21 mouse cellular contexts compared by ENCODE assay signal in genomic region chr17:84584107-84584506, GRCm38 (mm10). TPM values are rescaled to one million over a fixed set of nuclear protein-coding genes. Genes with fewer than 3 reads are reported as not detected.
DNase-seq lines count a peak whose midpoint lies in the region; ATAC-seq and TF ChIP-seq lines count a peak whose summit lies in the region.
"Had no signal": no experiment of that assay in that cellular context is flagged by ENCODE, and none has a peak within 500 bp of the region (broad histone marks: within the 10 kb centered on the region; RNA-seq: fewer than 3 reads in every experiment).

No protein-coding gene starts in this region.

- peak in 1 of 2 experiments; percentile 35 for DNase-seq in heart, adult 2 months
- DNase-seq in kidney, postnatal 25 days = no peak
- DNase-seq in left cerebral cortex, adult 18-20 months (ENCODE audit: low spot score in 2 of 2) = no peak
- DNase-seq: cerebellum, adult 2 months; cerebellum, postnatal 36 days; right cerebral cortex, postnatal 14 days; spleen, adult 18-20 months; thymus, postnatal 25 days had no signal

- ATAC-seq in heart, embryonic 11.5 days (replicated peaks; ENCODE audit: insufficient number of reproducible peaks, low FRiP score, low TSS enrichment) = no peak
- ATAC-seq in kidney, embryonic 14.5 days (ENCODE audit: low FRiP score, low TSS enrichment) = peak; percentile 53; the same call in 1 of the 2 replicates
- no peak for ATAC-seq in embryonic facial prominence, embryonic 15.5 days (ENCODE audit: insufficient number of reproducible peaks, low FRiP score, low TSS enrichment, low read depth)
- ATAC-seq: hindbrain, postnatal 0 days had no signal

- H3K27ac ChIP-seq in heart, adult 2 months = peak overlapping the region; percentile 48; the same call in 1 of the 2 replicates
- H3K27ac ChIP-seq in heart, embryonic 11.5 days (ENCODE audit: low read depth, low read length) = no peak overlapping the region
- H3K27ac ChIP-seq in kidney, embryonic 14.5 days (ENCODE audit: low read depth, low read length) = no peak overlapping the region
- peak overlapping the region; percentile 29; the same call in 1 of the 2 replicates for H3K27ac ChIP-seq in brown adipose tissue, adult 24 weeks (replicated peaks; ENCODE audit: low read depth, low read length)
- H3K27ac ChIP-seq in embryonic facial prominence, embryonic 15.5 days (replicated peaks) = 0 out of 2 replicates have a peak overlapping the region, but pooled peaks have one; percentile 41
- H3K27ac ChIP-seq: embryonic facial prominence, embryonic 13.5 days; hindbrain, postnatal 0 days; kidney, postnatal 0 days; limb, embryonic 13.5 days; liver, embryonic 14.5 days; macrophage; midbrain, embryonic 10.5 days; neural tube, embryonic 12.5 days had no signal

- intact Hi-C loops in heart, adult 2 months (cut with DNase I) = no loop called here

- no peak overlapping the region for H3K4me2 ChIP-seq in heart, embryonic 11.5 days
- H3K4me2 ChIP-seq in kidney, embryonic 14.5 days (replicated peaks; ENCODE audit: low read depth, low read length) = no peak overlapping the region
- H3K4me2 ChIP-seq in embryonic facial prominence, embryonic 15.5 days (replicated peaks) = no peak overlapping the region
- H3K4me2 ChIP-seq: embryonic facial prominence, embryonic 13.5 days; limb, embryonic 13.5 days; neural tube, embryonic 12.5 days had no signal

- H3K9me3 ChIP-seq in heart, embryonic 11.5 days (replicated peaks; ENCODE audit: control insufficient read depth, low read length) = no peaks in the 10 kb centered on the region
- no peaks in the 10 kb centered on the region for H3K9me3 ChIP-seq in kidney, embryonic 14.5 days (ENCODE audit: control insufficient read depth, low read length)
- H3K9me3 ChIP-seq in embryonic facial prominence, embryonic 15.5 days (replicated peaks) = no peaks in the 10 kb centered on the region
- H3K9me3 ChIP-seq: embryonic facial prominence, embryonic 13.5 days; hindbrain, embryonic 10.5 days; limb, embryonic 13.5 days; midbrain, embryonic 10.5 days; neural tube, embryonic 12.5 days had no signal

- H3K4me1 ChIP-seq in heart, adult 2 months (ENCODE audit: control insufficient read depth, insufficient read depth, low read length) = peaks cover 12% of the 10 kb centered on the region
- H3K4me1 ChIP-seq in heart, embryonic 11.5 days (ENCODE audit: control insufficient read depth, insufficient read depth, low read length) = no peaks in the 10 kb centered on the region
- H3K4me1 ChIP-seq in kidney, embryonic 14.5 days (ENCODE audit: control insufficient read depth, insufficient read depth, low read length) = peaks cover 25% of the 10 kb centered on the region
- no peaks in the 10 kb centered on the region; the same call in 1 of the 2 replicates for H3K4me1 ChIP-seq in brown adipose tissue, adult 24 weeks (ENCODE audit: control insufficient read depth, insufficient read depth, insufficient read length, low read length)
- peaks cover 37% of the 10 kb centered on the region for H3K4me1 ChIP-seq in embryonic facial prominence, embryonic 15.5 days
- H3K4me1 ChIP-seq: neural tube, embryonic 12.5 days had no signal

- 52% methylated on average over 9 of the region's 9 CpGs for WGBS in heart, adult 2 months
- 75% methylated on average over 9 of the region's 9 CpGs for WGBS in heart, embryonic 11.5 days (ENCODE audit: insufficient replicate concordance)
- WGBS in kidney, embryonic 14.5 days = 21% methylated on average over 9 of the region's 9 CpGs
- WGBS in embryonic facial prominence, embryonic 15.5 days = 55% methylated on average over 9 of the region's 9 CpGs

- no peaks in the 10 kb centered on the region for H3K27me3 ChIP-seq in heart, adult 2 months (ENCODE audit: control insufficient read depth, insufficient read depth, low read length)
- no peaks in the 10 kb centered on the region for H3K27me3 ChIP-seq in heart, embryonic 11.5 days (ENCODE audit: control insufficient read depth, insufficient read depth, low read length)
- H3K27me3 ChIP-seq in kidney, embryonic 14.5 days (ENCODE audit: control insufficient read depth, insufficient read depth, low read length) = no peaks in the 10 kb centered on the region
- no peaks in the 10 kb centered on the region for H3K27me3 ChIP-seq in embryonic facial prominence, embryonic 15.5 days
- H3K27me3 ChIP-seq: embryonic facial prominence, embryonic 13.5 days; limb, embryonic 13.5 days; neural tube, embryonic 12.5 days had no signal

- H3K9ac ChIP-seq in heart, adult 2 months (ENCODE audit: low read depth, low read length) = no peak overlapping the region
- H3K9ac ChIP-seq in heart, embryonic 11.5 days (ENCODE audit: low read depth, low read length) = no peak overlapping the region
- H3K9ac ChIP-seq in kidney, embryonic 14.5 days (ENCODE audit: low read depth, low read length) = no peak overlapping the region
- no peak overlapping the region for H3K9ac ChIP-seq in embryonic facial prominence, embryonic 15.5 days
- H3K9ac ChIP-seq: embryonic facial prominence, embryonic 13.5 days; limb, embryonic 13.5 days; liver, embryonic 14.5 days; neural tube, embryonic 12.5 days had no signal

- TF ChIP-seq CTCF in heart, adult 2 months (IDR thresholded peaks at IDR 0.05) = no peak

- H3K79me2 ChIP-seq in heart, adult 2 months (replicated peaks; ENCODE audit: control insufficient read depth, insufficient read depth, low read length) = no peaks in the 10 kb centered on the region

- H3K36me3 ChIP-seq in heart, adult 2 months (ENCODE audit: control insufficient read depth, insufficient read depth, low read length) = no peaks in the 10 kb centered on the region; the same call in 1 of the 2 replicates
- H3K36me3 ChIP-seq in heart, embryonic 11.5 days (ENCODE audit: control insufficient read depth, insufficient read depth, low read length) = no peaks in the 10 kb centered on the region
- H3K36me3 ChIP-seq in kidney, embryonic 14.5 days (ENCODE audit: control insufficient read depth, insufficient read depth, low read length) = peaks cover 11% of the 10 kb centered on the region; the same call in 1 of the 2 replicates
- H3K36me3 ChIP-seq in embryonic facial prominence, embryonic 15.5 days = peaks cover 3% of the 10 kb centered on the region; the same call in 1 of the 2 replicates
- H3K36me3 ChIP-seq: hindbrain, embryonic 10.5 days; midbrain, embryonic 10.5 days; neural tube, embryonic 12.5 days had no signal

- no peak overlapping the region for H3K4me3 ChIP-seq in heart, adult 2 months
- no peak overlapping the region for H3K4me3 ChIP-seq in heart, embryonic 11.5 days (ENCODE audit: low read depth, low read length)
- no peak overlapping the region for H3K4me3 ChIP-seq in kidney, embryonic 14.5 days (ENCODE audit: low read length)
- no peak overlapping the region for H3K4me3 ChIP-seq in brown adipose tissue, adult 24 weeks (ENCODE audit: insufficient read depth, low read depth, low read length)
- no peak overlapping the region for H3K4me3 ChIP-seq in embryonic facial prominence, embryonic 15.5 days (replicated peaks)
- H3K4me3 ChIP-seq: embryonic facial prominence, embryonic 13.5 days; hindbrain, embryonic 10.5 days; limb, embryonic 13.5 days; midbrain, embryonic 10.5 days; neural tube, embryonic 12.5 days had no signal

- TF ChIP-seq POLR2A in heart, adult 2 months (IDR thresholded peaks at IDR 0.05; ENCODE audit: insufficient read depth, low read depth, low read length) = peak; percentile 40; the same call in 1 of the 2 replicates

- TF ChIP-seq EP300 in heart, adult 2 months (IDR thresholded peaks at IDR 0.05; ENCODE audit: insufficient read depth, low read depth, low read length) = peak; percentile 75

RNA-seq across cellular contexts. Expression of gene Dync2li1, which starts 42.2 kb away (rescaled TPM):
- total RNA-seq in heart, adult 2 months (2021) = 1 to 10 TPM; 2.7 to 3.5 TPM
- polyA plus RNA-seq in heart, adult 2 months (2012; rRNA removed) = 2.9 and 3.2 TPM in 2 replicates
- 11.9 and 12.8 TPM in 2 replicates for polyA plus RNA-seq in heart, embryonic 11.5 days (2014; fragmentation: Nextera tagmentation; extraction: Ambion mirVana)
- polyA plus RNA-seq in kidney, embryonic 14.5 days (2014; fragmentation: Nextera tagmentation; extraction: Ambion mirVana) = 48.7 and 57.3 TPM in 2 replicates
- polyA plus RNA-seq in brown adipose tissue, adult 24 weeks (2012; ENCODE audit: insufficient read depth, insufficient read length, missing spikeins) = 3.1 and 5.4 TPM in 2 replicates
- polyA plus RNA-seq in embryonic facial prominence, embryonic 15.5 days (2015; fragmentation: Nextera tagmentation; extraction: Ambion mirVana) = 35.3 and 39.7 TPM in 2 replicates
- 10 to 100 TPM; 21.0 to 23.1 TPM for total RNA-seq in left cerebral cortex, adult 18-20 months (2021)

Comparison
In these comparisons a context has a peak if more than half of its experiments do, and no peak if none do; other contexts are left out.
1. H3K27ac ChIP-seq: peak in heart, adult 2 months (single experiment), brown adipose tissue, adult 24 weeks (single experiment) and embryonic facial prominence, embryonic 15.5 days (single experiment); none in heart, embryonic 11.5 days (single experiment) and kidney, embryonic 14.5 days (single experiment).